Mouse (Mus musculus) midbrain, embryonic 12.5 days (tissue): ENCODE measurements at regions not wholly inside any gene's neighbourhood (a gene's known extent, or its start where the extent isn't known, plus 50 kb on each side); places are given as distances from the start of the nearest gene placed in this dataset.

Source experiments
- ATAC-seq: fragments of 200-750 bp; cut with Nextera tagmentation; 2 replicates; pipeline ENCODE4 v1.8.0; 2017; ENCODE audit warnings: low read depth, moderate TSS enrichment, moderate library complexity; ENCODE audit not compliant: low FRiP score
- H3K27ac ChIP-seq: fragments of 300-500 bp; sonication (generic); replicated peaks from 2 replicates; pipeline ENCODE4 v1.5.1; 2016; ENCODE audit warnings: mild to moderate bottlenecking
- H3K27me3 ChIP-seq: fragments of 300-500 bp; sonication (generic); 2 replicates; pipeline ENCODE4 v1.6.1; 2016; ENCODE audit warnings: mild to moderate bottlenecking
- H3K36me3 ChIP-seq: fragments of 300-500 bp; sonication (generic); 2 replicates; pipeline ENCODE4 v1.6.1; 2016
- H3K4me1 ChIP-seq: fragments of 300-500 bp; sonication (generic); 2 replicates; pipeline ENCODE4 v1.6.1; 2016
- H3K4me2 ChIP-seq: fragments of 300-500 bp; sonication (generic); replicated peaks from 2 replicates; pipeline ENCODE4 v1.6.1; 2016; ENCODE audit warnings: mild to moderate bottlenecking, moderate library complexity
- H3K4me3 ChIP-seq: fragments of 300-500 bp; sonication (generic); 2 replicates; pipeline ENCODE4 v1.5.1; 2016; ENCODE audit warnings: mild to moderate bottlenecking
- H3K9ac ChIP-seq: fragments of 300-500 bp; sonication (generic); replicated peaks from 2 replicates; pipeline ENCODE4 v1.6.1; 2016; ENCODE audit warnings: mild to moderate bottlenecking, moderate library complexity
- H3K9me3 ChIP-seq: fragments of 300-500 bp; sonication (generic); 2 replicates; pipeline ENCODE4 v1.6.1; 2016; ENCODE audit warnings: mild to moderate bottlenecking
- WGBS: fragments of 180-500 bp; shearing (Covaris S2); methylation state at CpG from one replicate; pipeline ENCODE4 v1.1.7; 2016; 5-methylcytosine and 5-hydroxymethylcytosine counted together

DNA sequence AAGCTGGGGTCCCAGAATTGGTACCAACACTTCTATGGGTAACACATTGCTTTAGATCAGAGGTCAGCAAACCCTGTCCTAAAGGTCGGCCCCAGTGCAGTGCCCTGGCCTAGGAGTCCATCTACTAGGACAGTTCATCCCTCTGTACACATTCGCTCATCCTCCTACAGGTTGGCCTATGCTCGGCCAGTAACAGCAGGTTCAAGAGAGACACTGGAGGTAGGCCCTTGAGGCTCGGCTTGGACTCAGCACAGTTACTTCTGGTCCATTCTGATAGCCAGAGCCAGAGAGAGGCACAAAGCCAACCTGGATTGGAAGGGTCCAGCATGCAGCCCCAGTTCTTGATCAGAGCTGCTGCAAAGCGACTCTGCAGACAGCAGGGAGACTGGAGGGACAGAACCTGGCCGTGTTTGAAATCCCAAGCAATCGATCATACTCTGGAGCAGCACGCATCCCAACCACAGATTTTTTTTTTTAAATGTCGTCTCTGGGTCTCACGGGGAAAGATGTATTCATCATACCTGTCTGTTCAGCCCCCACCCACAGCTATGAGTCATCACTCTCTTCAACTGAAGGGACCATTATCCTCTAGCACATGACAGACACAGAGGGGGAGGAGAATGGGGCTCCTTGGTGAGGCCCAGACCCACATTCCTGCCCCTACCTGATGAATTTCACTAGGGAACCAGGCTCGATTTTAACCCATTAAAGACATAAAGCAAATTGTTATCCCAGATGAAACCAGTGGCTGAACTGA lies 112.4 kb upstream of the Mkln1 start:
- no peak overlapping the region for H3K4me2 ChIP-seq
- no peak overlapping the region for H3K9ac ChIP-seq
- H3K9me3 ChIP-seq: no peaks in the 10 kb centered on the region
- peaks cover 8% of the 10 kb centered on the region; the same call in 1 of the 2 replicates for H3K4me1 ChIP-seq
- ATAC-seq: no peak
- 90% methylated on average over 11 of the region's 11 CpGs for WGBS
- no peak overlapping the region for H3K27ac ChIP-seq
- H3K36me3 ChIP-seq: no peaks in the 10 kb centered on the region
- no peaks in the 10 kb centered on the region for H3K27me3 ChIP-seq
- no peak overlapping the region for H3K4me3 ChIP-seq

DNA sequence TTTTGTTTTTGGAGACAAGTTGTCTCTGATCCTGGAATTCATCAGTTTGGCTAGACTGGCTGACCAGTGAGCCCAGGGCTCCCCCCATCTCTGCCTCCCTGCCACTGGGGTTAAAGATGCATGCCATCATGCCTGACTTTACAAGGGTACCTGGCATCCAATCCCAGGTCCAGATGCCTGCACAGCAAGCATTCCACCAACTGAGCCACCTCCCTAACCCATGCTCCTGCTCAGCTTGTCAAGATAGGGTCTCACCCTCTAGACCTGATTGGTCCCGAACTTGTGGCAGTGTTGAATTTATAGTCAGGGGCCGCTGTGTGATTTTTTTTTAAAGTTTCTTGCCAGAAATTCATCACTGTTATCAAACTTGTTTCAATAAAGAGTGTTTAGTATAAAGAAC lies 111.4 kb upstream of the Mkln1 start:
- H3K36me3 ChIP-seq: no peaks in the 10 kb centered on the region
- H3K27ac ChIP-seq: no peak overlapping the region
- no peaks in the 10 kb centered on the region for H3K27me3 ChIP-seq
- no peak for ATAC-seq
- peaks cover 8% of the 10 kb centered on the region; the same call in 1 of the 2 replicates for H3K4me1 ChIP-seq
- H3K4me2 ChIP-seq: no peak overlapping the region
- 94% methylated on average over 2 of the region's 2 CpGs for WGBS
- no peak overlapping the region for H3K9ac ChIP-seq
- no peaks in the 10 kb centered on the region for H3K9me3 ChIP-seq
- H3K4me3 ChIP-seq: no peak overlapping the region

DNA sequence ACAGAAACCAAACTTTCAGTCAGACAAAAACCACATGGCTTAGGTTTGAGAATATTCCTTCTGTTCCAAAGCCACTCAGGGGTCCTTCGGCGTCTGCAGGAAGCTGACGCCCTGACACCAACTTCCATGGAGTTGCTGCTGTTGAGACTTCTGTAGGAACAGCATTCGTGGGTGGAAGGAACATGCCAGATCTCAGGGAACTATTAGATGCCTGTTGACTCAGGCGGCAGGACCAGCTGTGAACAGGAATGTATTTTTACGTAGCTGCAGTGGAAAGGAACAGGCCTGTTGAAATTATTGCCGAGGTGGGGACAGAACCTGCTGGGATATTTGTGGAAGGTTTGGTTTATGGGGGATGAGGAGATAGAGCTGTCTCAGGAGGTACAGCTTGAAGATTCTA lies 110.8 kb upstream of the Mkln1 start:
- no peak overlapping the region for H3K27ac ChIP-seq
- no peak overlapping the region for H3K9ac ChIP-seq
- H3K9me3 ChIP-seq: no peaks in the 10 kb centered on the region
- WGBS: 78% methylated on average over 7 of the region's 7 CpGs
- no peaks in the 10 kb centered on the region for H3K36me3 ChIP-seq
- peaks cover 8% of the 10 kb centered on the region; the same call in 1 of the 2 replicates for H3K4me1 ChIP-seq
- no peak overlapping the region for H3K4me2 ChIP-seq
- no peak for ATAC-seq
- H3K4me3 ChIP-seq: no peak overlapping the region
- H3K27me3 ChIP-seq: no peaks in the 10 kb centered on the region

DNA sequence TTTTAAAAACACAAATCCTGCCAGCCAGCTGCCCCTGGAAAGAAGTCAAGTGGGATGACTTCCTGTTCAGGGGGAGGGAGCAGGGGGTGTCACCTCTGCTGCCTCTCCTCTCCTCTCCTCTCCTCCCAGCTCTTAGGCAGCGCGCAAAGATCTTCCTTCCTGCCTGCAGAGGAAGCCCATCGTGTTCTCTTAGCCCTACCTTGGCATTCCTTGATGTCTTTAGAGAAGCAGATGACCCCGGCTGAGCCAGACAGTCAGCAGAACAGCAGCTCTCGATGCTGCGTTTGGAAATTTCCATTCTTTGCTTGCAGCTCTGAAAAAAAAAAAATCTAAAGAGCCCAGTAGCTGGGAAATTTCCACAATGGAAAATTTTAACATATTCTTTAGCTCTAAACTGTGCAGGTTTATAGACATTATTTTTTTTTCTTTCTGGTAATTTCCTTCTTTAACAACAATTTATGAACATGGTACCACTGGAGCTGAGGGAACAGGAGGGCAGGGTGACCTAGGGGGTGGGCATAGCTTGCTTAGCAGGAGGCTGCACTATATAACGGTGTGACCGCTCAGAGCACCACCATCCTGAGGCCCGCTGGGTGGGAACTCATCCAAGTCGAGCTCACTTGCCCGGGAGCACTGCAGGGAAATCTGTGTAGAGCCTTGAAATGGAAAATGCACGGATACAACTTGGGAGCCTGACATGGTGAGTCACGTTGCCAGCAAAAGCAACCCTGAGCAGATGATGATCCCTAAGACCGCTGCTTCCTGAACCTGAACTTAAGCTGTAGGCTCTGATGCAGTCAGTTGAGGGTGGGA lies 109.9 kb upstream of the Mkln1 start:
- no peaks in the 10 kb centered on the region for H3K9me3 ChIP-seq
- H3K27me3 ChIP-seq: no peaks in the 10 kb centered on the region
- ATAC-seq: no peak
- WGBS: 58% methylated on average over 14 of the region's 14 CpGs
- no peak overlapping the region for H3K4me2 ChIP-seq
- H3K36me3 ChIP-seq: no peaks in the 10 kb centered on the region
- H3K4me3 ChIP-seq: no peak overlapping the region
- no peak overlapping the region for H3K9ac ChIP-seq
- peaks cover 8% of the 10 kb centered on the region; the same call in 1 of the 2 replicates for H3K4me1 ChIP-seq
- no peak overlapping the region for H3K27ac ChIP-seq

DNA sequence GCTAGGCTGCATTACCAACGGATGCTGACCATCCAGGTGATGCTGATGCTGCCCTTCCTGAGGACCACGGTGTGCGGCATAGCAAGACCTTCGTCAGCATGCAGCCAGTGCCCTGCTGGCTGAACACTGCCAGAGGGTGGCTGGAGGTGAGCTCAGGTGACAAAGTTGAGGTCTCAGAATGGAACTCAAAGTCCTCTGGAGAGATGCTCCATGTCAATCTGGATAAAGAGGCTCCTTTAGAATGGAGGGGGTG lies 109.4 kb upstream of the Mkln1 start:
- Histone ChIP-seq H3K4me1 (peaks cover 4% of the 10 kb centered on the region; the same call in 1 of the 2 replicates), H3K4me3 (no peak overlapping the region), H3K27ac (no peak overlapping the region), H3K4me2 (no peak overlapping the region), H3K9ac (no peak overlapping the region), H3K36me3 (no peaks in the 10 kb centered on the region), H3K9me3 (no peaks in the 10 kb centered on the region), H3K27me3 (no peaks in the 10 kb centered on the region)
- 89% methylated on average over 4 of the region's 4 CpGs for WGBS
- ATAC-seq: no peak

DNA sequence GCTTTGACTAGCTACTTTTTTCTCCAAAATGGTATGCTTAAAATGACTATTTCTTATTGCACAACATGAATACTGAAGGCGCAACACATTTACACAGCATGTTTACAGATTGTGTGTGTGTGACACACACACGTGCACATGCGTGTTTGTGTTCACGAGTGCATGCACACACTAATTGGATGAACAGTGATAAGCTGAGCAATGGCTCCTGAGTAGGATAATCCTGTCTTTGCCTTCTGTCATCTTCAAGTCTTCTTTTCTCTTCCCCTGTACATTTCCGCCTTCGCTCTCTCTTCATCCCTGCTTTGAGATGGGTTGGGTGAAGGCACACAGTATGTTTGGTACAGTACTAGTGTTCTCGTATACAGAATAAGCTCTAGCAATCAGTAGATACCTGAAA lies 106.5 kb upstream of the Mkln1 start:
- 92% methylated on average over 7 of the region's 7 CpGs for WGBS
- H3K27me3 ChIP-seq: no peaks in the 10 kb centered on the region

DNA sequence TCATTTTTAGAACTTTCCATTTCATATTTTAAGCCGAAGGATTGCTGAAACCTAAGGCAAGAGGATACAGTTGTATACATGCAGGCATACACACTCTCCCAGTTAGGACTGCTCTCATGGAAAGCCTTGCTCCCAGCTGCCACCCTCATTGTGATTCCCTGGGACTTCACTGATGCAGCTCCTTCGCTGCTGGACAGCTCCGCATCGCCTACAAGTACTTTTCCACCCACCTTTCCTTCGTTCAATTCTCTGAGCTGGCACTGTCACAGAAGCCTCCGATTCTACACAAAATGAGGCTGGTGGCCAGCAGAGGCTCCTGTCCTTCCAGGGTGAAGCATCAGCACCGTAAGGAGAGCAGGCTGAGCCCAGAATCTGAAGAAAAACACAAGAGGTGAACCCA lies 105.5 kb upstream of the Mkln1 start:
- H3K27me3 ChIP-seq: no peaks in the 10 kb centered on the region
- 0 out of 2 replicates have a peak, but pooled peaks cover 2% of the 10 kb centered on the region for H3K4me1 ChIP-seq
- H3K9me3 ChIP-seq: no peaks in the 10 kb centered on the region
- 63% methylated on average over 7 of the region's 7 CpGs for WGBS
- no peaks in the 10 kb centered on the region for H3K36me3 ChIP-seq
- H3K4me3 ChIP-seq: no peak overlapping the region
- H3K4me2 ChIP-seq: no peak overlapping the region
- H3K9ac ChIP-seq: no peak overlapping the region
- ATAC-seq: no peak
- H3K27ac ChIP-seq: no peak overlapping the region

More for the DNA sequence above, 106.5 kb upstream of the Mkln1 start:
- 0 out of 2 replicates have a peak, but pooled peaks cover 2% of the 10 kb centered on the region for H3K4me1 ChIP-seq
- no peak overlapping the region for H3K4me3 ChIP-seq
- H3K9ac ChIP-seq: no peak overlapping the region
- H3K27ac ChIP-seq: no peak overlapping the region
- no peak for ATAC-seq
- H3K9me3 ChIP-seq: no peaks in the 10 kb centered on the region
- no peak overlapping the region for H3K4me2 ChIP-seq
- H3K36me3 ChIP-seq: no peaks in the 10 kb centered on the region

DNA sequence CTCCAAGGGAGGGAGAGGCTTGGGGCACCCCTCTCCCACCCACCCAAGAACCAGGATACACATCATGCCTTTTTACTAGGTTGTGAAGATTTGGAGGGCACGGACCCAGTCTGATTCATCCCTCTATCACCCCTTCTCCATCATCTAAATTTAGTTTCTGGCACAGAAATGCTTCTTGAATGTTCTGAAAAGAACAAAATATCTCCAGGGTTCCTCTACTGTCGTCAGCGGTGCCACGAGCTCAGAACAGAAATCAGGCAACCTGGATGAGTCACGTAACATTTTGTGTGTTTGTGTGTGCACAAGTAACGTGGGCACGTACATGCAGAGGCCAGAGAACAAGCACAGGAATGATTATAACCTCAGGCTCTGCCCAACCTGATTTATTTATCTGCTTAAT lies 99.1 kb upstream of the Mkln1 start:
- ATAC-seq: no peak
- Histone ChIP-seq H3K4me2 (no peak overlapping the region), H3K36me3 (no peaks in the 10 kb centered on the region), H3K27me3 (no peaks in the 10 kb centered on the region), H3K27ac (no peak overlapping the region), H3K4me3 (no peak overlapping the region), H3K4me1 (no peaks in the 10 kb centered on the region), H3K9ac (no peak overlapping the region), H3K9me3 (no peaks in the 10 kb centered on the region)
- WGBS: 92% methylated on average over 7 of the region's 7 CpGs

DNA sequence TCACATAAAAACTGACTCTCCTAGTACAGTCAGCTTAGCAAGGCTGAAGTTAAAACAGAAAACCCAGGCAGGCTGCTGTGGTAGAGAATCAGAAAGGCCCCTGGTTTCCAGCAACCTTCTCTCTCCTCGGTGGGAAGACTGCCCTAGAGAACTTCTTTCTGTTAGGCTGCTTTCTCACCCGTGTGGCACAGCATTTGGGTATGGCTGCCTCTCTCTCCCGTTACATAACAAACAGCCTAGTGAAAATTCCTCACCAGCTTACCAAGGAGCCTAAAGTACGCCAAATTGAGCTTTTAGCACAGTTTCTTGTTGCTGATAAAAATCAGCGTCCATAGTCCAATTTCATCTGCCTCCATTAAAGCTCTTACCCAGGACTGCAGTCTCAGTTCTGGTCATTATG lies 92.8 kb upstream of the Mkln1 start:
- H3K4me1 ChIP-seq: no peaks in the 10 kb centered on the region
- no peak overlapping the region for H3K27ac ChIP-seq
- WGBS: 63% methylated on average over 5 of the region's 5 CpGs
- H3K36me3 ChIP-seq: no peaks in the 10 kb centered on the region
- no peak overlapping the region for H3K4me3 ChIP-seq
- no peak overlapping the region for H3K9ac ChIP-seq
- H3K4me2 ChIP-seq: no peak overlapping the region
- no peaks in the 10 kb centered on the region for H3K27me3 ChIP-seq
- H3K9me3 ChIP-seq: no peaks in the 10 kb centered on the region
- no peak for ATAC-seq

DNA sequence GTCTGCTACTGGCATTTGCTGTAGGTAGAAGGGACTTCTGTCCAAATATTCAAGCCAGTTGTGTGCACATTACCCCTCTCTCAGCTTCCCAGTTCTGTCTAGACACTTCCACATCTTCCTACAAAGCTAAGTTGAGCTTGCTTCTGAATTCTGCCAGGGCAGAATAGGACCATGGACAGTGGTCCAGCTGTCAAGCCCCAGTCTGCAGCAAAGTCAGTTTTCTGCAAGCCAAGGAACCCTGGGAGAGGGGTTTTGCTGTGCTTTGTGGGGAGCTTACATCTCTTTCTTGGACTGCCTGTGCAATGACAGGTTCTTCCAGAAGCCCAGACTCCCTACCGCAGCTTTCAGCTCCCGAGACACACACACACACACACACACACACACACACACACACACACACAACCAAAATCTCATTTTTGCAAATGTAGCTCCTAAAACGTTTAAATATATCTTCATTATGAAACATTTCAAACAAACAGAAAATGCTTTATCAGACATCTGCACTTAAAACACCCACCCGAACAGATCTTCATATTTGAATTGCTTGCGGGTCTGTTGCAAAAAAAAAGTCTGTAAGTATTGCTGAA lies 91.4 kb upstream of the Mkln1 start:
- Histone ChIP-seq H3K36me3 (no peaks in the 10 kb centered on the region), H3K4me2 (no peak overlapping the region), H3K27ac (no peak overlapping the region), H3K9me3 (no peaks in the 10 kb centered on the region), H3K9ac (no peak overlapping the region), H3K4me3 (no peak overlapping the region), H3K27me3 (no peaks in the 10 kb centered on the region), H3K4me1 (no peaks in the 10 kb centered on the region)
- 81% methylated on average over 5 of the region's 5 CpGs for WGBS
- ATAC-seq: no peak

DNA sequence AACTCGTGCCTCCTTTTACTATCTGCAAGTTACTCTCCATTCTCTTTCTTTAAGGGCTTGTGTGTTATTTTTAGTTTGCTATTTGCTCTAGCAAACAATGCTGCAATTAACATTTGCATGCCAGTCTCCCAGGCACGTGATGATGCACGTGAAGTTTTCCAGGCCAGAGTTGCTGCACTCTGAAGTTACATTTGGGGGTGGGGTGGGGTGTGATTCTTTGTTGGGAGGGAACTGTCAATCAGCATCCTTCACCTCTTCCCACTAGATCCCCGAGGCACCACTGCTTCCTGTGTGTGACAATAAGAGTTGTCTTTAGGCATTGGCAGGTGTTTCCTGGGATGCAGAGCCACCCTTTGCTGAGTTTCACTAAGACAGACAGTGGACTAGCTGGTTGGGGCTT lies 90.6 kb upstream of the Mkln1 start:
- Histone ChIP-seq H3K4me2 (no peak overlapping the region), H3K27me3 (no peaks in the 10 kb centered on the region), H3K4me3 (no peak overlapping the region), H3K27ac (no peak overlapping the region), H3K9ac (no peak overlapping the region), H3K4me1 (no peaks in the 10 kb centered on the region), H3K36me3 (no peaks in the 10 kb centered on the region), H3K9me3 (no peaks in the 10 kb centered on the region)
- 43% methylated on average over 4 of the region's 4 CpGs for WGBS
- ATAC-seq: no peak

DNA sequence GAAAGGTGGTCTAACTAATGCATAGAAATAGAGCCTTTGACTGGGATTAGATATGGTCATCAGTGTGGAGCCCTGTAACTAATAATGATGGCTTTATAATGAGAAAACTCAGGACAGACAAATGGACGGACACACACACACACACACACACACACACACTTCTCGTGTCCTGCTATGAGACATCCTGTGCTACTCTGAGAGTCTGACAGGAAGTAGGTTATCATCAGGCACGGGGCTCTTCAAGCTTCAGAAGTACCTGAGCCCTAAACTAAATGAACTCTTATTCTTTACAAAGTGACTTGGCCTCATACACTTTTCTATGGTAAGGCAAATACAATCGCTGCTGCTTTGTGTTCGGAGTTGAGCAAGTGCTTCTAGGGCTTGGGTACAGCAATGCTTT lies 87.9 kb upstream of the Mkln1 start:
- H3K27ac ChIP-seq: no peak overlapping the region
- H3K9me3 ChIP-seq: no peaks in the 10 kb centered on the region
- H3K36me3 ChIP-seq: no peaks in the 10 kb centered on the region
- no peaks in the 10 kb centered on the region for H3K27me3 ChIP-seq
- H3K4me1 ChIP-seq: no peaks in the 10 kb centered on the region
- ATAC-seq: no peak
- WGBS: 84% methylated on average over 5 of the region's 5 CpGs
- no peak overlapping the region for H3K4me3 ChIP-seq
- H3K4me2 ChIP-seq: no peak overlapping the region
- no peak overlapping the region for H3K9ac ChIP-seq
